Mouse (Mus musculus): ENCODE measurements at regions not wholly inside any gene's neighbourhood (a gene's known extent, or its start where the extent isn't known, plus 50 kb on each side); places are given as distances from the start of the nearest gene placed in this dataset.

- DNase-seq (ENCODE audit: low spot score in 2 of 2) = no peak
Measured at GRCm38 (mm10) chr12:107720941-107721340, 232.5 kb downstream of the 3110018I06Rik start.

DNA sequence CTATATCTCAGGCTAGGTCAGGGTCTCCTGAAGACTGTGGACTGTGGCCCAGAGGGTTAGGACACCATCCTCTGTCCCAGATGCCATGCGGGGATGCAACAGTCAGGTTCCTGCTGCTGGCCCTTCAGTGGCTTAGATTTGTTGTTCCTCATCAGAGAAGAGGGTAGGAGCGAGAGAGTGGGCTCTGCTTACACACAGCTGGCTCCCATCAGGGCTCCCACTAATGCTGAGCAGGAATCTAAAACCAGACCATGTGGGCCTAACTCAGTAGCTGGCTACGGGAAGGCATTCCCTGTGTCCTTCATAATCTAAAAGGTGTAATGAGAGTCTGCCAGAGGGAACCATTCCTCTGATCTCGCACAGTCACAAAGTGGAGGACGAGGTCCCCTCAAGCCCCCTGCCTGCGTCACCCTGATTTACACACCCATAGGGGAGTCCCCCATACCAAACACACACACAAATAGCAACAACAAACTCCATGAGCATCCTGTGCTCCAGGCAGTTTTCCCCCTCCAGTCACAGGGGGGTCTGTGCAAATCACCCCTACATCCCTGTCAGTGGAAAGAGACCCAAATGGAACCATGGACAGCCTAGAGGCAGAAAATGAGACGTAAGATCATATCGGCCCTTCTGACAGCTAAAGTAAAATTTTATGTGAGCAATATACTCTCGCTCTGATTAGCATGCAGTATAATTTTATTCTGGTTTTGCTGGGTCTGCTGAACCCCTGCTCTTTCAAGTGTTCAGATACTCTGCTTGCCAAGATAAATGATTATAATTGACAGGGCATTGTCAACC is 234.8 kb downstream of the 3110018I06Rik start:
- no peak for DNase-seq (ENCODE audit: low spot score in 2 of 2)

- DNase-seq (ENCODE audit: low spot score in 2 of 2) = no peak
Measured at GRCm38 (mm10) chr12:107723860-107724320, 235.5 kb downstream of the 3110018I06Rik start.

- no peak for DNase-seq (ENCODE audit: low spot score in 2 of 2)
Measured at GRCm38 (mm10) chr12:107724467-107724866, 236.0 kb downstream of the 3110018I06Rik start.

DNA sequence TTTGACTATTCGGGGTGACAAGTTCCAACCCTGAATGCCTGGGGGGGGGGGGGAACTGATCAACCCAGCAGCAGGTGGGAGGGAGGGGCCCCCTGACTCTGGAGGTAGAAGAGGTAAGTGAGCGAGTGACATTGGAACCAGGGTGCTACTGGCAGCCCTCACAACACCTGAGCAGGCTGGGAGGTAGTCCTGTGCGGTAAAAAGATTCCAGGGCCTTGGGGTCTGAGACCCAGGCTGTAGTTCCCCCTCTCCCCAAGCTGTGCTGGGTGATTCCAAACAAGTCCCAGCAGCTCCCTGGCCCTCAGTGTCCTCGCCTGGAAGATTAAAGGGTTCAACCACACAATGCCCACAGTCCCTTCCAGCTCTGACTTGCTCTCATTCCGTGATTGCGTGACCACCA is 240.4 kb downstream of the 3110018I06Rik start:
- no peak for DNase-seq (ENCODE audit: low spot score in 2 of 2)

DNA sequence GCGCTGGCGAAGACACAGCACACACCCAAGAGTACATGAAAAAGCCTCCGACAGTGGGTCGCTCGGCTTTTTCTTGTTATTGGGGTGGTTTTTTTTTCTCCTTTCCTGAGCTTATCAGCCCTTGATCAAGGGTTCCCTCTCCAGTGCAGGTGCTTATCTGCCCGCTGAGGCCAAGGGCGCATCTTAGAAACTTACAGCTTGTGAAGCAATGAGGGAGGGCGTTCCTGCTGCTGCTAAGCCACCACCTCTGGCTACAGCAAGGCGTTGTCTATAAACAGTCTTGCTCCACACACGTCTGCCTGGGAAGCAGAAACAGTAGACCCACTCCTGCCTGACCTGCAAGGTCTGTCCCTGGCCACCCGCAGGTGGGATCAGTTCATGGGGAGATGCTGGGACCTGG is 240.9 kb downstream of the 3110018I06Rik start:
- DNase-seq (ENCODE audit: low spot score in 2 of 2) = no peak

GRCm38 (mm10) chr12:107730940-107731339 is 242.5 kb downstream of the 3110018I06Rik start:
- no peak for DNase-seq (ENCODE audit: low spot score in 2 of 2)

GRCm38 (mm10) chr12:107734536-107734935 is 246.1 kb downstream of the 3110018I06Rik start:
- DNase-seq (ENCODE audit: low spot score in 2 of 2) = no peak

GRCm38 (mm10) chr12:107742641-107743040 is 254.2 kb downstream of the 3110018I06Rik start:
- no peak for DNase-seq (ENCODE audit: low spot score in 2 of 2)

DNA sequence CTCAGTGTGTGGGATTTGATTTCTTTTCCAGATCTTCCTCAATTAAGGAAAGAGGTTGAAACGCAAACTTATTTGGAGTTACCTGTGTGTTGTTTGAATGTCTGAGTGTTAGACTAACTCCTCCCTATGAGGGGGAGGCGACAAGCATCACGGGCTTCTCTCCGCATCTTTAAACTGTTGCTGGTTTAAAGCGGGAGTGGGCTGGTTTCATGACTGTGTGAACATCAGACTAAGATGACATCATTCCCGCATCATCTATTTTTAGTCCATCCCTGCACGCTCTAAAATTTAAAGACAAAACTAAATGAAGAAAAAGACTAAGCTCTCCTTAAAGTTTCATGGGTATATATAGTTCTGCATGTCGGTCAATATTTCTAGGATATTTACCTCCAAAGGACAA is 256.4 kb downstream of the 3110018I06Rik start:
- no peak for DNase-seq (ENCODE audit: low spot score in 2 of 2)

DNA sequence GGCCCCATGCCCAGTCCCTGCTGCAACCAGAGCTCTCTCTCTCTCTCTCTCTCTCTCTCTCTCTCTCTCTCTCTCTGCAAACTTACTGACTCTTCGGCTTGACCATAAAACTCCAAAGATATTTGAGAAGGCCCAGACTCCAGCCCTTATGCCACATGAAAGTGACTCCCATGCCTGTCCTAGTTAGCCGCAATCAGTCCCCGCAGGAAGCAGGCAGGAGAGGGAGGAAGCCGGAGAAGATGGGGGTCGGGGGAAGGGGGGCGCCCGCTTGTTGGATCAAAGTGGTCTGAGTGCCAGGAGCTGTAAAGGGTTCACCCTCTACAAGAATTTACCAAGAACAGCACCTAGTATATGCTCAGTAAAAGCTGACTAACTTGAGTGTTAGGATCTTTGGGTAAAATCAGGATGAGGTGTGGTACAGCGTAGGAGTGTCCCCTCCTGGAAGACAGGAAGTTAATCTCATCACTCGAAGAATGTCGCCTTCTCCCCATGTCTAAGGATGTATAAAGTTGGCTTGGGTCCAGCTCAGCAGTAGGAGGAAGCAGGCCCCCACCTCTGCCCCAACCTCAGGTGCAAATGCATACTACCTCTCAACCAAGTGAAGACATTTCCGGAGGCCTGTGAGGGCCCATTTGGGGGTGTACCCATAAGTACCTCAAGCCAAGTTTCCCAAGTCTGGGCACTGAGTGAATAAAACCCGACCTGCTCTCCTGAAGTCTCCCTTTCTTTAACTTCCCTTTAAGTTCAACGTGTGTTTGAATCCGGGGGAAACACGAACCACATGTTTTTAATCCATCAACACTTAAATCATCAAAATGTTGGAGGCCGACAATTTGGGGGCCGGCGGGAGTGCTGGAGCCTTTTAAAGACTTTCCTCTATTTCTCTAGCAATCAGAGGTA is 254.7 kb downstream of the Bcl11b start:
- DNase-seq (ENCODE audit: low spot score in 2 of 2) = no peak

- DNase-seq (ENCODE audit: low spot score in 2 of 2) = no peak
Measured at GRCm38 (mm10) chr12:107749381-107750085, 253.9 kb downstream of the Bcl11b start.

- no peak for DNase-seq (ENCODE audit: low spot score in 2 of 2)
Measured at GRCm38 (mm10) chr12:107750285-107750927, 253.0 kb downstream of the Bcl11b start.

DNA sequence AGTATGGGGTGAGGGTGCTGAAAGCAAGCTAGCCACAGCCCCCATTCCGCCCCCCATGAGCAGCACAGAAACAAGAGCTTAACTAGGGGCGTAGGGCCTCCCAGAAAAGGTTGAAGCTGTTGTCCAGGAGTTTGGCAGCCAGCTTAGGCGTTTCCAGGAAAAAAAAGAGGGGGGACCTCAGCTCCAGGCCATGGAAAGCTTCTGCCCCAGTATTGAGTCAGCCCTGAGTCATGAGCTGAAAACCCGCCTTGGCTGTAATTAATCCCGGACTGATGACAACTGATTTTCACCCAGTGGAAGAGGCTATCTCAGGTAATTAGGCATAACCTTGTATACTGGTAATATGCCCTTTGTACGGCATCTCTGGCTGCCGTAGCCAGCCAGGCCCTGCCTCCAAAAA is 251.3 kb downstream of the Bcl11b start:
- no peak for DNase-seq (ENCODE audit: low spot score in 2 of 2)

GRCm38 (mm10) chr12:107752587-107752986 is 250.8 kb downstream of the Bcl11b start:
- DNase-seq (ENCODE audit: low spot score in 2 of 2) = no peak

GRCm38 (mm10) chr12:107753022-107753421 is 250.4 kb downstream of the Bcl11b start:
- no peak for DNase-seq (ENCODE audit: low spot score in 2 of 2)

- no peak for DNase-seq (ENCODE audit: low spot score in 2 of 2)
Measured at GRCm38 (mm10) chr12:107753536-107753935, 249.9 kb downstream of the Bcl11b start.

GRCm38 (mm10) chr12:107754885-107755284 is 248.5 kb downstream of the Bcl11b start:
- DNase-seq (ENCODE audit: low spot score in 2 of 2) = no peak

GRCm38 (mm10) chr12:107755820-107756517 is 247.4 kb downstream of the Bcl11b start:
- no peak for DNase-seq (ENCODE audit: low spot score in 2 of 2)

DNA sequence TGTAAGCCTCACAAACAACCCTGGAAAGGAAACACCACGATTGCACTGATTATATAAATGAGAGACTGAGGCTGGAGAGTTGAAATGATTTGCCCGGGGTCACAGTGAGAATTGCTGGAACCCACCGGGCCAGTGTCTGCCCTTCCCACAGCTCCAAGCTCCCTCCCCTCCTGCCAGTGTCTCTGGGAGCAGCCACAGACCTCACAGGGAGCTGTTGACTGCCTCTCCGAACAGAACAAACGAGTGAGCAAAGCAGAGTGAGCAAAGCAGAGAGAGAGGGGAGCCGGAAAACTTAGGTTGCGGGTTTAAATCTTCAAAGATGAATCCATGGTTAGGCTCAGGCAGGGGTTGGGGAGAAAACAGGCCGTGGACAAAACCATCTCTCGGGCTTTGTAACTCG is 246.2 kb downstream of the Bcl11b start:
- no peak for DNase-seq (ENCODE audit: low spot score in 2 of 2)

Data from gastrocnemius, postnatal 4 days (tissue).